Mouse (Mus musculus) C2C12 (cell line): ENCODE measurements around the gene Nme7. TPM values are rescaled to one million over a fixed set of nuclear protein-coding genes. Genes with fewer than 3 reads are reported as not detected.

ENCODE experiments used
- H3K27me3 ChIP-seq: one replicate; pipeline ENCODE4 v1.6.1; 2011; ENCODE audit not compliant: control insufficient read depth, insufficient read depth, insufficient read length
- H3K36me3 ChIP-seq: one replicate; pipeline ENCODE4 v1.6.1; 2011; ENCODE audit not compliant: control insufficient read depth, insufficient read depth
- H3K4me3 ChIP-seq: one replicate; pipeline ENCODE4 v1.5.1; 2011; ENCODE audit warnings: mild to moderate bottlenecking, control low read depth; ENCODE audit not compliant: poor library complexity, insufficient read depth, severe bottlenecking
- H3K79me2 ChIP-seq: one replicate; pipeline ENCODE4 v1.6.1; 2011; ENCODE audit not compliant: control insufficient read depth, insufficient read depth
- H3K79me3 ChIP-seq: one replicate; pipeline ENCODE4 v1.6.1; 2011; ENCODE audit warnings: low read depth, control low read depth
- H3ac ChIP-seq: one replicate; pipeline ENCODE3; 2011; ENCODE audit warnings: low read depth; ENCODE audit not compliant: control insufficient read depth, insufficient read length
- CEBPB ChIP-seq: IDR thresholded peaks from one replicate; pipeline ENCODE4 v1.6.1; 2011; ENCODE audit warnings: low read depth, mild to moderate bottlenecking, control low read depth, moderate library complexity
- CTCF ChIP-seq: IDR thresholded peaks from one replicate; pipeline ENCODE4 v1.5.1; 2011; ENCODE audit not compliant: control insufficient read depth, insufficient read depth, insufficient read length
- FOSL1 ChIP-seq: IDR thresholded peaks from one replicate; pipeline ENCODE4 v1.8.0; 2011; ENCODE audit warnings: mild to moderate bottlenecking, low read length; ENCODE audit not compliant: poor library complexity, insufficient read depth, severe bottlenecking
- MAX ChIP-seq: IDR thresholded peaks from one replicate; pipeline ENCODE4 v1.6.1; 2011; ENCODE audit warnings: mild to moderate bottlenecking, control low read depth
- MYOD1 ChIP-seq: IDR thresholded peaks from one replicate; pipeline ENCODE4 v1.6.1; 2011; ENCODE audit warnings: low read depth; ENCODE audit not compliant: control insufficient read depth, insufficient read length
- MYOG ChIP-seq: IDR thresholded peaks from one replicate; pipeline ENCODE4 v1.6.1; 2011; ENCODE audit not compliant: control insufficient read depth, insufficient read length; ENCODE audit errors: extremely low read depth
- USF1 ChIP-seq: IDR thresholded peaks from one replicate; pipeline ENCODE4 v1.6.1; 2011; ENCODE audit warnings: low read depth, mild to moderate bottlenecking, control low read depth, moderate library complexity
- polyA plus RNA-seq: library from polyadenylated mRNA; unstranded; fragments of >200 nt; fragmentation: generic; extraction: Trizol; gene quantifications from one replicate; pipeline ENCODE4 v1.2.1, GENCODE M21; 2012; ENCODE audit warnings: missing spikeins

Gene Nme7
- polyA plus RNA-seq, 1 experiment, result 19.0 TPM

- peaks cover 1% of the 10 kb centered on the region for H3K79me3 ChIP-seq
- H3K27me3 ChIP-seq, result no peaks in the 10 kb centered on the region
- H3K36me3 ChIP-seq, result peaks cover 6% of the 10 kb centered on the region
- H3K79me2 ChIP-seq, result peaks cover 13% of the 10 kb centered on the region
- no peak overlapping the region for H3ac ChIP-seq
- H3K4me3 ChIP-seq, result no peak overlapping the region
- TF ChIP-seq USF1, result peak; percentile 43
- TF ChIP-seq FOSL1, result no peak
- no peak for TF ChIP-seq MAX
These were observed 146.7 kb downstream of the Nme7 start for GRCm38 (mm10) chr1:164450644-164451043.

GRCm38 (mm10) chr1:164451346-164451745 lies 147.4 kb downstream of the Nme7 start:
- Histone ChIP-seq H3K27me3 (no peaks in the 10 kb centered on the region), H3ac (no peak overlapping the region), H3K36me3 (peaks cover 6% of the 10 kb centered on the region), H3K79me3 (peaks cover under 1% of the 10 kb centered on the region), H3K79me2 (peaks cover 17% of the 10 kb centered on the region), H3K4me3 (no peak overlapping the region)
- TF ChIP-seq FOSL1 (peak; percentile 33), MYOD1 (no peak)

GRCm38 (mm10) chr1:164452580-164452979 lies 148.7 kb downstream of the Nme7 start:
- no peak for TF ChIP-seq USF1
- TF ChIP-seq MYOD1, result no peak
- no peak for TF ChIP-seq MYOG
- TF ChIP-seq CTCF, result no peak
- no peak for TF ChIP-seq MAX
- no peak for TF ChIP-seq FOSL1
- peaks cover 20% of the 10 kb centered on the region for H3K79me2 ChIP-seq
- H3K4me3 ChIP-seq, result no peak overlapping the region
- peaks cover 6% of the 10 kb centered on the region for H3K36me3 ChIP-seq
- no peaks in the 10 kb centered on the region for H3K27me3 ChIP-seq
- H3ac ChIP-seq, result no peak overlapping the region
- H3K79me3 ChIP-seq, result peaks cover 3% of the 10 kb centered on the region

GRCm38 (mm10) chr1:164453146-164453545 lies 149.2 kb downstream of the Nme7 start:
- Histone ChIP-seq H3K27me3 (no peaks in the 10 kb centered on the region), H3K36me3 (peaks cover 6% of the 10 kb centered on the region), H3K79me2 (peaks cover 20% of the 10 kb centered on the region), H3ac (no peak overlapping the region), H3K79me3 (peaks cover 3% of the 10 kb centered on the region), H3K4me3 (no peak overlapping the region)
- TF ChIP-seq MAX, result no peak
- no peak for TF ChIP-seq USF1
- TF ChIP-seq FOSL1, result no peak
- TF ChIP-seq CEBPB, result no peak

- Histone ChIP-seq H3K27me3 (no peaks in the 10 kb centered on the region), H3K79me3 (peaks cover 3% of the 10 kb centered on the region), H3K4me3 (no peak overlapping the region), H3K79me2 (peaks cover 20% of the 10 kb centered on the region), H3ac (no peak overlapping the region), H3K36me3 (peaks cover 6% of the 10 kb centered on the region)
- no peak for TF ChIP-seq CEBPB
- TF ChIP-seq CTCF, result no peak
These were observed 149.8 kb downstream of the Nme7 start for GRCm38 (mm10) chr1:164453739-164454138.

- TF ChIP-seq CTCF (no peak), USF1 (no peak), FOSL1 (no peak), CEBPB (no peak), MYOG (no peak), MYOD1 (no peak), MAX (no peak)
- Histone ChIP-seq H3K36me3 (no peaks in the 10 kb centered on the region), H3K4me3 (no peak overlapping the region), H3K27me3 (no peaks in the 10 kb centered on the region), H3K79me3 (peaks cover 3% of the 10 kb centered on the region), H3ac (no peak overlapping the region), H3K79me2 (peaks cover 20% of the 10 kb centered on the region)
These were observed 151.0 kb downstream of the Nme7 start for GRCm38 (mm10) chr1:164454747-164455400.

- Histone ChIP-seq H3ac (no peak overlapping the region), H3K79me3 (peaks cover 3% of the 10 kb centered on the region), H3K4me3 (no peak overlapping the region), H3K79me2 (peaks cover 20% of the 10 kb centered on the region), H3K36me3 (no peaks in the 10 kb centered on the region), H3K27me3 (no peaks in the 10 kb centered on the region)
- no peak for TF ChIP-seq MYOG
- TF ChIP-seq MYOD1, result no peak
- TF ChIP-seq USF1, result no peak
- TF ChIP-seq CTCF, result no peak
- TF ChIP-seq CEBPB, result no peak
- TF ChIP-seq FOSL1, result no peak
- no peak for TF ChIP-seq MAX
These were observed 151.7 kb downstream of the Nme7 start for GRCm38 (mm10) chr1:164455614-164456013.
